Mouse (Mus musculus) heart, embryonic 14.5 days (tissue): ENCODE data around the gene Phf5a. TPM values are rescaled to one million over a fixed set of nuclear protein-coding genes. Genes with fewer than 3 reads are reported as not detected.
A peak's percentile ranks its signal among the peaks of the same experiment; 100 is the strongest.

Experiments used
- ATAC-seq: fragments of 200-750 bp; cut with Nextera tagmentation; 2 replicates; pipeline ENCODE4 v1.8.0; 2017; ENCODE audit warnings: low read depth, moderate TSS enrichment; ENCODE audit not compliant: insufficient number of reproducible peaks, insufficient read depth, low FRiP score
- H3K27ac ChIP-seq, 2 experiments: fragments of 200-500 bp in 1 of 2; fragments of 300-500 bp in 1 of 2; sonication (generic) in 1 of 2; replicated peaks in 1 of 2; 2 replicates each; pipeline ENCODE4 v1.5.1; 2012 to 2014; ENCODE audit warnings: low read depth in 2 of 2, low read length in 2 of 2, control low read depth in 1 of 2, mild to moderate bottlenecking in 1 of 2, mixed read lengths in 1 of 2; ENCODE audit not compliant: control insufficient read depth in 1 of 2, insufficient read depth in 1 of 2
- H3K27me3 ChIP-seq: fragments of 300-500 bp; sonication (generic); 2 replicates; pipeline ENCODE4 v1.6.1; 2014; ENCODE audit warnings: mild to moderate bottlenecking, low read length, control low read depth; ENCODE audit not compliant: control insufficient read depth, insufficient read depth
- H3K36me3 ChIP-seq: fragments of 300-500 bp; sonication (generic); 2 replicates; pipeline ENCODE4 v1.6.1; 2014; ENCODE audit warnings: mild to moderate bottlenecking, control low read depth, low read length, mixed read lengths; ENCODE audit not compliant: control insufficient read depth, insufficient read depth
- H3K4me1 ChIP-seq, 2 experiments: fragments of 200-500 bp in 1 of 2; fragments of 300-500 bp in 1 of 2; sonication (generic) in 1 of 2; 2 replicates each; pipeline ENCODE4 v1.6.1; 2012 to 2014; ENCODE audit warnings: low read length in 2 of 2, control low read depth in 1 of 2, mixed read lengths in 1 of 2; ENCODE audit not compliant: control insufficient read depth in 2 of 2, insufficient read depth in 2 of 2
- H3K4me2 ChIP-seq: fragments of 300-500 bp; sonication (generic); 2 replicates; pipeline ENCODE4 v1.6.1; 2014; ENCODE audit warnings: mild to moderate bottlenecking, low read length
- H3K4me3 ChIP-seq, 2 experiments: fragments of 200-500 bp in 1 of 2; fragments of 300-500 bp in 1 of 2; sonication (generic) in 1 of 2; 2 replicates each; pipeline ENCODE4 v1.5.1; 2012 to 2014; ENCODE audit warnings: low read length in 2 of 2, mild to moderate bottlenecking in 2 of 2, control low read depth in 1 of 2, low read depth in 1 of 2, moderate library complexity in 1 of 2; ENCODE audit not compliant: control insufficient read depth in 1 of 2, insufficient read depth in 1 of 2
- H3K9ac ChIP-seq: fragments of 300-500 bp; sonication (generic); 2 replicates; pipeline ENCODE4 v1.6.1; 2014; ENCODE audit warnings: mild to moderate bottlenecking, low read length
- H3K9me3 ChIP-seq: fragments of 300-500 bp; sonication (generic); 2 replicates; pipeline ENCODE4 v1.6.1; 2016; ENCODE audit warnings: low read length, control low read depth; ENCODE audit not compliant: control insufficient read depth
- WGBS: fragments of 180-500 bp; shearing (Covaris S2); extraction: QIAGEN DNeasy Blood & Tissue Kit; methylation state at CpG from one replicate; pipeline ENCODE4 v1.1.7; 2014; 5-methylcytosine and 5-hydroxymethylcytosine counted together
- polyA plus RNA-seq: library from polyadenylated mRNA; unstranded; fragments of >200 nt; fragmentation: Nextera tagmentation; extraction: Ambion mirVana; gene quantifications from 2 replicates; pipeline ENCODE4 v1.2.1, GENCODE M21; 2014

Phf5a gene
- polyA plus RNA-seq, 1 experiment from 2014 or later, result 106 TPM

DNA sequence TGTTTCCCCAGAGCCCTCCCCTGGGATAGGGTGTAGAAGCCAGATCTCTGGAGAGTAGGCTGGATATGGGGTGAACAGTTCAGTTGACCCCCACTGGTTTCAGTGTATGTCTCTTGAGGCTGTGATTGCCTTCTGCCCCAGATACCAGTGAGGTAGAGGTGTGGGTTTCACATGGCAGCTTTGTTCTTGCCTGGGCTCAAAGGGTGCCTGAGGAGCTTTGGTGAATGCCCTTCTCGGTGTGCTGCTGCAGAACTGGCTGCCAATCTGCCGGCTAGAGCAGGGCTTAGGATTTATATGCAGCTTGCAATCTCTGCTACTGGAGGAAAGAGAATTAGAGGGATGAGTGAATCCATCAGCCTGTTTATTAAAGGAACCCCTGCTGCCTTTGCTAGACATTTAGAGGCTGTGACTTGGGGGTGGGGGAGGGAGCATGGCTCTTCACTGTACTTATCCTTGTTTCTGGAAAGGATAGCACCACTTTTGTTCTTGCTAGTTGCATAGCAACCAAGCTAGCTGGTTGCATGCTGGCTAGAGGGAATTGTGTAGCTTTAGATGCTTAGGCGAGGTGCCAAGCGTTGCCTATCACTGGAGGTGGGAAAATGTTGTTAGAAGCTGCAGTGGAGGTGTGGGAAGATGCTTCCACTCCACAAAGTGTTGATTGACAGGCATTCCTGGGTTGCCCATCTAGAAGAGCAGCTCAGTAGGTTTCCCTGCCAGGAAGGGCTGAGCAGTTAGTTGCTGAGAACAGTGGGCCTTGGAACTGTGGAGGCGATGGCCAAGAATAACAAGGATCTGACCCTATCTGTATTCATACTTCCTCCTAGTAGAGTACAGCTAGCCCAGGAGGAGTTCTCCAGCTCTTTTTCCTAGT, 8.1 kb upstream of the Phf5a start:
- Histone ChIP-seq H3K4me2 (peak overlapping the region; percentile 41), H3K27ac (peak overlapping the region; percentile 3 to 61), H3K27me3 (no peaks in the 10 kb centered on the region), H3K4me1 (peaks cover 12 to 37% of the 10 kb centered on the region in 2 experiments), H3K36me3 (0 out of 2 replicates have a peak, but pooled peaks cover 6% of the 10 kb centered on the region), H3K9ac (peak overlapping the region; percentile 44; the same call in 1 of the 2 replicates), H3K4me3 (no peak overlapping the region), H3K9me3 (no peaks in the 10 kb centered on the region)
- 14% methylated on average over 5 of the region's 5 CpGs for WGBS
- ATAC-seq, result peak; percentile 60; the same call in 1 of the 2 replicates

DNA sequence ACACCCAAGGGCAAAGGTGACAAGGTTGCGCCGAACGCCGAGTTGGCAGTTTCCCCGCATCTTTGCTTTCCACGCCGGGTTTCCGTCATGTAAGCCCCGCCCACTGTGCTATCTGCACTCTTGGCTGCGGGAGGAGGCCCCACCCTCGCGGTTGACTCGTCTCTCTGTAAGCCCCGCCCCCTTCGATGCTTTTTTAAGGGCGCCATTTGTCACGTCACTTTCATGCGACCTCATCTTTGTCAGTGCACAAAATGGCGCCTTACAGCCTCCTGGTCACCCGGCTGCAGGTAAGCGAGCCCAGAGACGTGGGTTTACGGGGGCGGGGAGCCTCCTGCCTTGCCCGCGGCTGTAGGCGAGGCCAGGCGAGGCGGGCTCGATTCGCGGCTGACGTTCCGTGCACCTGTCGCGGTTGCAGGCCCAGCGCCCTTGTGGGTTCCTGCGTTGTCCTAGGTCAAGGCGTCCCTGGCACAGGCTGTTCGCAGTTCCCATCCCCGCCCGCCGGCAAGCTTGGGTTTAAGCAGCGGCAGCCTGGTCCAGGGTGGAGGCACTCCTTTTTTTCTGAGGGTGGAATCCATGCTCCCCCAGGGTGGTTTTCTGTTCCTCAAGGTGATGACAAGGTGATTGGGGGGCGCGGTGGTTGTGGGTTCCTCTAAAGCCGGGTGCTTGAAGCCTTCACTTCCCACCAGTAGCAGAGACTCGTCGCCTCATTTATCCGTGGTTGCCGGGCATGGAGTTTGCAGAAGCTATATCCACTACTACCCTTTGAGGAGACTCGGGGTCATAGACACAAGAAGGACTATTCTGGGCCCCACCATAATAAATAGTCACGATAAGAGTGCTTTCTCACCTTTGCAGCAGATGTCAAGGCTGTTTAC, 788 bp upstream of the Phf5a start, which contains the start of gene Aco2:
TSS of gene Aco2 (plus strand) at position 48 of the 875 bp plus-strand sequence.
- ATAC-seq, result peak; percentile 82

GRCm38 (mm10) chr15:81869985-81870384, 1.7 kb downstream of the Phf5a start:
- no peak overlapping the region for H3K27ac ChIP-seq
- peaks cover 57% of the 10 kb centered on the region for H3K36me3 ChIP-seq
- H3K9ac ChIP-seq, result no peak overlapping the region
- no peak for ATAC-seq
- H3K4me2 ChIP-seq, result no peak overlapping the region
- H3K27me3 ChIP-seq, result no peaks in the 10 kb centered on the region
- 97% methylated on average over 5 of the region's 5 CpGs for WGBS
- peaks cover 4 to 17% of the 10 kb centered on the region in 2 experiments; a peak in 3 of 4 replicates for H3K4me1 ChIP-seq
- no peak overlapping the region for H3K4me3 ChIP-seq
- no peaks in the 10 kb centered on the region for H3K9me3 ChIP-seq

More for the DNA sequence above, 788 bp upstream of the Phf5a start, which contains the start of gene Aco2:
- H3K27me3 ChIP-seq, result no peaks in the 10 kb centered on the region
- peaks cover 4 to 17% of the 10 kb centered on the region in 2 experiments; a peak in 3 of 4 replicates for H3K4me1 ChIP-seq
- peak within 1 kb of the TSS; percentile 99 to 100 for H3K27ac ChIP-seq
- under 1% methylated on average over 53 of the region's 53 CpGs for WGBS
- H3K36me3 ChIP-seq, result peaks cover 32% of the 10 kb centered on the region
- H3K4me2 ChIP-seq, result peak within 1 kb of the TSS; percentile 93
- peak within 1 kb of the TSS; percentile 99 for H3K9ac ChIP-seq
- peak within 1 kb of the TSS; percentile 67 to 99 for H3K4me3 ChIP-seq
- H3K9me3 ChIP-seq, result no peaks in the 10 kb centered on the region

DNA sequence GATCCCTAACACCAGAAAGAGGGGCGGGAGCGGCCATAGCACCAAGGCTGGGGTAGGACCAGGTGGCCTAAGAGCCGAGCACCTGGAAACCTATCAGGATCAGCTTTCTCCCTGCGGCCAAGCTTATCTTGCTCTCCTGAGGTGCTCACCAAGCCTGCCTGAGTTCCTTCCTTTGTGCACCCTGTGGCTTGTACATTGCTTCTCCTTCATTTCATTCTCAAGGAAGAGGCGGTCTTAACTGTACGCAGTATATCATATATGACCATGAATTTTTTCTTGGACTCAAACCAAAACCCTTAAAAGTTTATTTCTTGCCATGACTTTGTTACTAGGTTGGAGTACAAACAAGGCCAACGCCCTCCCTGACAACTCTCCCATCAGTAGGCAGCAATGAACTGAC, 7.5 kb downstream of the Phf5a start:
- peaks cover 2 to 3% of the 10 kb centered on the region in 2 experiments; a peak in 2 of 4 replicates for H3K4me1 ChIP-seq
- no peaks in the 10 kb centered on the region for H3K9me3 ChIP-seq
- no peak for ATAC-seq
- H3K27me3 ChIP-seq, result no peaks in the 10 kb centered on the region
- no peak overlapping the region for H3K27ac ChIP-seq
- no peak overlapping the region for H3K4me3 ChIP-seq
- H3K4me2 ChIP-seq, result no peak overlapping the region
- WGBS, result 91% methylated on average over 7 of the region's 7 CpGs
- H3K36me3 ChIP-seq, result peaks cover 57% of the 10 kb centered on the region
- H3K9ac ChIP-seq, result no peak overlapping the region

DNA sequence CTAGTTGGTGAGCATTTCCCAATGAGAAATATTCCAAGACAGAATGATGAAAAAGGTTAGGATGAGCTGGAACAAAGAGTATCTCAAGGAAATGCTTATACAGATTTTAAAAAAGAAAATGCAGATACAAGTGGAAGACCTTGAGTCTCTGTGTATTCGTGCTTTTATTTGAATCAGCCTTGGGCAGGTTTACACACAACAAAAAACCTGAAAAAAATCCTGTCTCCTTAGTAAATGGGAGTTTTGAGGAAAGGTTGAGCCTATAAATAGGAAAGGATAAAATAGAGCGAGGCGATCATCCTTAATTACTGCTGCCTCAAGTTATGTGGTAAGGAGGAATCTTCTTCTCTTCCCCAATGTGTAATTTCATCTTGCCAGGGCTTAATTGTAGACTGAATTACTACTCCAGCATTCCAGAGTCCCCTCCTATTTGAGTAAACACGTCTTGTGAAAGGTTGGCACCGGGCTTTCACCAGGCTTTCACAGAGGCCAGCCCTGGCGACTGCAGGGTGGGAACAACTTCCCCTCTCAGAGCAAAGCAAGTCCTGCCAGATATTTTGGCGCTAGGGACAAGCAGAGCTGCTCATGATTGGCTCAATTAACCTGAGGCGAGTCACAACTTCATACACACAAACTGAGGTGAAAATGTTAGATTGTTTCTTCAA, 11.1 kb downstream of the Phf5a start:
- Histone ChIP-seq H3K36me3 (peaks cover 21% of the 10 kb centered on the region), H3K27me3 (no peaks in the 10 kb centered on the region), H3K9me3 (no peaks in the 10 kb centered on the region), H3K4me2 (peak overlapping the region; percentile 94), H3K9ac (0 out of 2 replicates have a peak overlapping the region, but pooled peaks have one; percentile 18), H3K4me3 (peak overlapping the region in 1 of 2 experiments; percentile 84; a peak in 2 of 4 replicates), H3K4me1 (peaks cover 4 to 8% of the 10 kb centered on the region in 2 experiments; a peak in 3 of 4 replicates), H3K27ac (peak overlapping the region; percentile 64 to 65)
- 36% methylated on average over 8 of the region's 8 CpGs for WGBS
- no peak for ATAC-seq

DNA sequence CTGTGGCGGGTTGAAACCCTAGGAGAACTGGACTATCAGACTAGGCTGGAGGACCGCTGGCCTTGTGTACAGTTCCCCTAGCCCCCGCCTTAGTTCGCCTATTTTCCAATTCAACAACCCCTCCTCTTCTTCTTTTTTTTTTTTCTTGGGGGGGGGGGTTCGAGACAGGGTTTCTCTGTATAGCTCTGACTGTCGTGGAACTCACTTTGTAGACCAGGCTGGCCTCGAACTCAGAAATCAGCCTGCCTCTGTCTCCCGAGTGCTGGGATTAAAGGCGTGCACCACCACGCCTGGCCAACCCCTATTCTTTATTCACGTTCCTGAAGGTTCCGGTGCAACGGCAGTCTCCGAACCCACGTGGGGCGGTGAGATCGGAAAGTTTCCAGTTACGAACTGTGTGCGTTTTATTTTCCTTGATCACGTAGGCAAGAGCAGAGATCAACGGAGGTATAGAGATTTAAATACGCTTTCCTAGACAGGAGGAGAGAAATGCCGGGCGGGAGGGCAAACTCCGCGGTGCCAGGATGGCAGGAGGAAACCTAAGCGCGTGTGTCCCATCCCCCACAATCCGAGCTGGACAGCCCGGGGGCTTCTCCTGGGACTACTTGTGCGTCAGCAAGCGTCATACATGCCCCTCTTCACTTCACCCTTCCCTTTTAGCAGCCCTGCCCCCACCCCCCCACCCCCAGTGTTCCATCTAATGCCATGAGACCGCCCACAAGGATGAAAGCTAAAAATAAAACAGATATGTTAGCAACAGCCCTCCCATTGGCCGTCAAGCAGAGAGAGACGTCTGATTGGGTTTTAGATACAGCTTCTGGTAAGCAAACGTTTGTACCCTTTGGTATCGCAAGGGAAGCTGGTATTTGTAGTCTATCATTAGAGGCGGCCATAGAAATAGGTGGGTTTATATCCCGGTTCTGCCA, 12.1 kb downstream of the Phf5a start:
- peak; percentile 81 for ATAC-seq
- Histone ChIP-seq H3K4me3 (peak overlapping the region; percentile 79 to 84), H3K36me3 (peaks cover 17% of the 10 kb centered on the region), H3K9ac (peak overlapping the region; percentile 95), H3K9me3 (no peaks in the 10 kb centered on the region), H3K27ac (peak overlapping the region; percentile 95 to 97), H3K4me1 (peaks cover 6 to 15% of the 10 kb centered on the region in 2 experiments), H3K27me3 (no peaks in the 10 kb centered on the region), H3K4me2 (peak overlapping the region; percentile 94)
- WGBS, result under 1% methylated on average over 39 of the region's 39 CpGs
